ENCODE assay signal across 13 mouse cellular contexts in the genomic region with DNA sequence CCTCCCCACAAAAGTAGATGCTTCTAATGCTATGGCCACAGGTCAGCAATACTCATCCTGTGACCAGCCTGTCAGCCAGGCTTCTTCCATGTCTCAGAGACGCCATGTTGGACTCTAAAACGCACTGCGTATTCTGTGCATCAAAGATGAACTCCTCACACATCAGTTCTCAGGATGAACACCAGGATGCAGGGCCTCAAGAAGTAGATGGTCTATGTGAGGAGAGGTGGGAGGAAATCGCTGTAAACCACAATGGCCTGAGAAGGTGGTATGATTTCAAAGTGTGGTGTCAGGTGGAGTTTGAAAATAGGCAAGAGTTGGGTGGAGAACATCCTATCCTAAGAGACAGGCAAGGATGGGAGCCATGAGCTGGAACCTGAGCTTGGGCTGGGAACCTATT. TPM values are rescaled to one million over a fixed set of nuclear protein-coding genes. Genes with fewer than 3 reads are reported as not detected.
DNase-seq lines count a peak whose midpoint lies in the region; ATAC-seq and TF ChIP-seq lines count a peak whose summit lies in the region.
"Had no signal": no experiment of that assay in that cellular context is flagged by ENCODE, and none has a peak within 500 bp of the region (broad histone marks: within the 10 kb centered on the region; RNA-seq: fewer than 3 reads in every experiment).

No protein-coding gene starts in this region.

- no peak overlapping the region for H3K9ac ChIP-seq in hindbrain, embryonic 15.5 days
- H3K9ac ChIP-seq in hindbrain, embryonic 12.5 days: no peak overlapping the region
- H3K9ac ChIP-seq in stomach, embryonic 14.5 days (replicated peaks; ENCODE audit: low read depth, low read length): no peak overlapping the region
- H3K9ac ChIP-seq in stomach, postnatal 0 days (ENCODE audit: low read length): no peak overlapping the region
- no peak overlapping the region for H3K9ac ChIP-seq in embryonic facial prominence, embryonic 13.5 days
- no peak overlapping the region for H3K9ac ChIP-seq in liver, postnatal 0 days (replicated peaks)

- H3K27ac ChIP-seq in hindbrain, embryonic 15.5 days (replicated peaks): no peak overlapping the region
- H3K27ac ChIP-seq in hindbrain, embryonic 12.5 days: no peak overlapping the region
- H3K27ac ChIP-seq in stomach, embryonic 14.5 days (ENCODE audit: low read length): no peak overlapping the region
- no peak overlapping the region for H3K27ac ChIP-seq in stomach, postnatal 0 days (replicated peaks)
- H3K27ac ChIP-seq in embryonic facial prominence, embryonic 13.5 days: no peak overlapping the region
- peak overlapping the region; percentile 11; the same call in 1 of the 2 replicates for H3K27ac ChIP-seq in liver, postnatal 0 days (ENCODE audit: low read depth)
- H3K27ac ChIP-seq: heart, embryonic 15.5 days; hindbrain, embryonic 13.5 days; left cerebral cortex, adult 2 months had no signal

- TF ChIP-seq CTCF in stomach, postnatal 0 days (IDR thresholded peaks at IDR 0.05; ENCODE audit: low read depth): no peak
- TF ChIP-seq CTCF in liver, postnatal 0 days (IDR thresholded peaks at IDR 0.05; ENCODE audit: low read depth): no peak

- 95% methylated on average over 4 of the region's 4 CpGs for WGBS in hindbrain, embryonic 15.5 days
- WGBS in hindbrain, embryonic 12.5 days: 90% methylated on average over 4 of the region's 4 CpGs
- WGBS in stomach, embryonic 14.5 days: 89% methylated on average over 4 of the region's 4 CpGs
- WGBS in stomach, postnatal 0 days: 94% methylated on average over 4 of the region's 4 CpGs
- 91% methylated on average over 4 of the region's 4 CpGs for WGBS in embryonic facial prominence, embryonic 13.5 days
- WGBS in liver, postnatal 0 days (ENCODE audit: insufficient replicate concordance): 84% methylated on average over 4 of the region's 4 CpGs

- DNase-seq in stomach, postnatal 0 days (ENCODE audit: low spot score): no peak
- DNase-seq in liver, postnatal 0 days: no peak
- no peak for DNase-seq in layer of hippocampus, postnatal 10 days (ENCODE audit: low spot score in 2 of 2)
- DNase-seq: cerebellum, postnatal 10 days; gastrocnemius, postnatal 14 days had no signal

- no peaks in the 10 kb centered on the region for H3K36me3 ChIP-seq in hindbrain, embryonic 15.5 days
- no peaks in the 10 kb centered on the region for H3K36me3 ChIP-seq in hindbrain, embryonic 12.5 days
- H3K36me3 ChIP-seq in stomach, embryonic 14.5 days (ENCODE audit: control insufficient read depth, insufficient read depth, low read length): no peaks in the 10 kb centered on the region
- H3K36me3 ChIP-seq in stomach, postnatal 0 days (ENCODE audit: control insufficient read depth, insufficient read depth, low read length): no peaks in the 10 kb centered on the region
- no peaks in the 10 kb centered on the region for H3K36me3 ChIP-seq in embryonic facial prominence, embryonic 13.5 days
- no peaks in the 10 kb centered on the region for H3K36me3 ChIP-seq in liver, postnatal 0 days (replicated peaks; ENCODE audit: insufficient read depth, low read length)
- H3K36me3 ChIP-seq: heart, embryonic 15.5 days; hindbrain, embryonic 13.5 days had no signal

- no peaks in the 10 kb centered on the region for H3K9me3 ChIP-seq in hindbrain, embryonic 15.5 days
- no peaks in the 10 kb centered on the region for H3K9me3 ChIP-seq in hindbrain, embryonic 12.5 days (replicated peaks)
- no peaks in the 10 kb centered on the region for H3K9me3 ChIP-seq in stomach, embryonic 14.5 days (ENCODE audit: control insufficient read depth, low read depth, low read length)
- H3K9me3 ChIP-seq in stomach, postnatal 0 days (ENCODE audit: control insufficient read depth, low read length): no peaks in the 10 kb centered on the region
- no peaks in the 10 kb centered on the region for H3K9me3 ChIP-seq in embryonic facial prominence, embryonic 13.5 days
- no peaks in the 10 kb centered on the region for H3K9me3 ChIP-seq in liver, postnatal 0 days (ENCODE audit: low read length)
- H3K9me3 ChIP-seq: heart, embryonic 15.5 days; hindbrain, embryonic 13.5 days had no signal

- no peaks in the 10 kb centered on the region for H3K27me3 ChIP-seq in hindbrain, embryonic 15.5 days
- no peaks in the 10 kb centered on the region for H3K27me3 ChIP-seq in hindbrain, embryonic 12.5 days
- H3K27me3 ChIP-seq in stomach, embryonic 14.5 days (ENCODE audit: control insufficient read depth, insufficient read depth, low read length): no peaks in the 10 kb centered on the region
- H3K27me3 ChIP-seq in stomach, postnatal 0 days (ENCODE audit: control insufficient read depth, insufficient read depth, low read length): no peaks in the 10 kb centered on the region
- 0 out of 2 replicates have a peak, but pooled peaks cover 2% of the 10 kb centered on the region for H3K27me3 ChIP-seq in embryonic facial prominence, embryonic 13.5 days
- no peaks in the 10 kb centered on the region for H3K27me3 ChIP-seq in liver, postnatal 0 days (ENCODE audit: insufficient read depth, low read length)

- no peak for TF ChIP-seq EP300 in stomach, postnatal 0 days (optimal IDR thresholded peaks at IDR 0.05)
- no peak for TF ChIP-seq EP300 in liver, postnatal 0 days (IDR thresholded peaks at IDR 0.05; ENCODE audit: low read depth)

- peaks cover 26% of the 10 kb centered on the region for H3K4me1 ChIP-seq in hindbrain, embryonic 15.5 days (replicated peaks)
- peaks cover 27% of the 10 kb centered on the region for H3K4me1 ChIP-seq in hindbrain, embryonic 12.5 days
- 0 out of 2 replicates have a peak, but pooled peaks cover 2% of the 10 kb centered on the region for H3K4me1 ChIP-seq in stomach, embryonic 14.5 days (ENCODE audit: control insufficient read depth, insufficient read depth, low read length)
- no peaks in the 10 kb centered on the region for H3K4me1 ChIP-seq in stomach, postnatal 0 days (replicated peaks; ENCODE audit: control insufficient read depth, insufficient read depth)
- H3K4me1 ChIP-seq in embryonic facial prominence, embryonic 13.5 days: peaks cover 13% of the 10 kb centered on the region
- H3K4me1 ChIP-seq in liver, postnatal 0 days (ENCODE audit: insufficient read depth): peaks cover 27% of the 10 kb centered on the region

- no peak overlapping the region for H3K4me3 ChIP-seq in hindbrain, embryonic 15.5 days
- no peak overlapping the region for H3K4me3 ChIP-seq in hindbrain, embryonic 12.5 days
- no peak overlapping the region for H3K4me3 ChIP-seq in stomach, embryonic 14.5 days (ENCODE audit: low read depth, low read length)
- no peak overlapping the region for H3K4me3 ChIP-seq in stomach, postnatal 0 days (ENCODE audit: low read depth, low read length)
- no peak overlapping the region for H3K4me3 ChIP-seq in embryonic facial prominence, embryonic 13.5 days
- H3K4me3 ChIP-seq in liver, postnatal 0 days (ENCODE audit: low read depth, low read length): no peak overlapping the region

- no peak for ATAC-seq in hindbrain, embryonic 15.5 days (ENCODE audit: low FRiP score, low read depth)
- no peak for ATAC-seq in hindbrain, embryonic 12.5 days (ENCODE audit: low FRiP score)
- ATAC-seq in stomach, embryonic 14.5 days (ENCODE audit: insufficient number of reproducible peaks, insufficient read depth, low FRiP score, low read depth): no peak
- ATAC-seq in stomach, postnatal 0 days (ENCODE audit: low FRiP score, low TSS enrichment): no peak
- no peak for ATAC-seq in embryonic facial prominence, embryonic 13.5 days (ENCODE audit: insufficient number of reproducible peaks, insufficient read depth, low FRiP score, low TSS enrichment, low read depth)
- no peak for ATAC-seq in liver, postnatal 0 days
- ATAC-seq: Patski had no signal

- H3K4me2 ChIP-seq in hindbrain, embryonic 15.5 days: peak overlapping the region; percentile 87; the same call in 1 of the 2 replicates
- H3K4me2 ChIP-seq in hindbrain, embryonic 12.5 days (replicated peaks): no peak overlapping the region
- H3K4me2 ChIP-seq in stomach, embryonic 14.5 days (replicated peaks; ENCODE audit: low read depth, low read length): 0 out of 2 replicates have a peak overlapping the region, but pooled peaks have one; percentile 95
- H3K4me2 ChIP-seq in stomach, postnatal 0 days (replicated peaks; ENCODE audit: low read depth): no peak overlapping the region
- H3K4me2 ChIP-seq in embryonic facial prominence, embryonic 13.5 days: peak overlapping the region; percentile 97
- peak overlapping the region; percentile 97; the same call in 1 of the 2 replicates for H3K4me2 ChIP-seq in liver, postnatal 0 days (ENCODE audit: low read depth, low read length)

RNA-seq across cellular contexts. Expression of a gene that starts 1.4 kb away (rescaled TPM):
- 4.2 and 4.3 TPM in 2 replicates for polyA plus RNA-seq in hindbrain, embryonic 15.5 days (2015; fragmentation: Nextera tagmentation; extraction: Ambion mirVana)
- polyA plus RNA-seq in hindbrain, embryonic 12.5 days (2016; fragmentation: Nextera tagmentation; extraction: Ambion mirVana): 13.3 and 14.0 TPM in 2 replicates
- polyA plus RNA-seq in stomach, embryonic 14.5 days (2014; fragmentation: Nextera tagmentation; extraction: Ambion mirVana): 24.3 and 25.3 TPM in 2 replicates
- polyA plus RNA-seq in stomach, postnatal 0 days (2015; fragmentation: Nextera tagmentation; extraction: Ambion mirVana): 15.3 and 16.5 TPM in 2 replicates
- polyA plus RNA-seq in embryonic facial prominence, embryonic 13.5 days (2015; fragmentation: Nextera tagmentation; extraction: Ambion mirVana): 15.1 and 16.5 TPM in 2 replicates
- 23.5 and 24.6 TPM in 2 replicates for polyA plus RNA-seq in liver, postnatal 0 days (2015; fragmentation: Nextera tagmentation; extraction: Ambion mirVana)
- total RNA-seq in layer of hippocampus, postnatal 10 days (2021): 10 to 100 TPM; 29.0 to 31.0 TPM

Comparison
In these comparisons a context has a peak if more than half of its experiments do, and no peak if none do; other contexts are left out.
1. H3K4me2 ChIP-seq: peak in hindbrain, embryonic 15.5 days (single experiment), stomach, embryonic 14.5 days (single experiment), embryonic facial prominence, embryonic 13.5 days (single experiment) and liver, postnatal 0 days (single experiment); none in hindbrain, embryonic 12.5 days (single experiment) and stomach, postnatal 0 days (single experiment).